Mouse (Mus musculus): ENCODE results near the gene Epb41l3. TPM values are rescaled to one million over a fixed set of nuclear protein-coding genes. Genes with fewer than 3 reads are reported as not detected.

Epb41l3 gene
- polyA plus RNA-seq, 1 experiment from 2014 or later = 53.8 TPM

DNA sequence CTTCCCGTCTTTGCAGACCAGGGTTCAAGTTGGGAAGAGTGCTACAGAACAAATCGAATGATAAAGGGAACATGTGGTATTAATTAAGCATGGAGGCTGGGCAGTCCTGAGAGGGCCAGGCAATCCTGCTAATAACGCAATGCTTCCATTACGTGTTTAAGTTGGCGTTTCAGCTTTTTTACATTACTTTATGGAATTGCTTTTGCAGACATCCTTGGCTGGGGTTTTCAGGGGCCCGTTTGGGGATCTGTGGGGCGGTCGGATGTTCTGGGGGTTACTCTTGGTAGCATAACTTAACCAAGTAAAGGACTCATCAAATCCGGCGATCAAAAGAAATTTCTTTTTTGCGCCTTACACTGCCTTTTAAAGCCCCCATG, 82.3 kb downstream of the Epb41l3 start:
- Histone ChIP-seq H3K4me1 (ENCODE audit: control insufficient read depth, insufficient read depth, low read length) (no peaks in the 10 kb centered on the region), H3K9me3 (replicated peaks; ENCODE audit: control insufficient read depth, low read length) (no peaks in the 10 kb centered on the region), H3K36me3 (ENCODE audit: control insufficient read depth, insufficient read depth, low read length) (no peaks in the 10 kb centered on the region), H3K4me3 (ENCODE audit: low read depth, low read length) (peak overlapping the region; percentile 84), H3K4me2 (ENCODE audit: low read length) (peak overlapping the region; percentile 82), H3K27me3 (replicated peaks; ENCODE audit: control insufficient read depth, insufficient read depth, low read length) (no peaks in the 10 kb centered on the region), H3K9ac (ENCODE audit: low read length) (peak overlapping the region; percentile 87), H3K27ac (ENCODE audit: low read depth, low read length) (no peak overlapping the region)
- no peak for DNase-seq (ENCODE audit: low spot score)
- no peak; the same call in 1 of the 2 replicates for ATAC-seq
- WGBS = 3% methylated on average over 11 of the region's 11 CpGs

DNA sequence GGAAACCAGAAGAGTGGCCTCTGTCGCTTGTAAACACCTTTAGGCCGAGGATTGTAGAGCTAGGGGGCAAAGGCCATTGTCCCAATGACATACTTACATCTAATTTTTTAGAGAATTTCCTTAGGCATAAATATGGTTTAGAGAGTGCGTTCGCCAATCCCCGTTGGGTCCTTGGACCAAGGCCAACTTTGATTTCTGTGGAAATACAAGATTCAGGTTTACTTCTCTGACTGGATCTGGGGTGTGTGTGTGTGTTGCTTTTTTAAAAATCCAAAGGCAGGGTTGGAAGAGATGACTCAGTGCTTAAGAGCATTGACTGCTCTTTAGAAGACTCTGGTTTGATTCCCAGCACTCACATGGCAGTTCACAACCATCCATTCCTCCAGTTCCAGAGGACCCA, 83.2 kb downstream of the Epb41l3 start:
- ATAC-seq = no peak
- H3K9ac ChIP-seq (ENCODE audit: low read length) = no peak overlapping the region
- no peaks in the 10 kb centered on the region for H3K9me3 ChIP-seq (replicated peaks; ENCODE audit: control insufficient read depth, low read length)
- H3K27me3 ChIP-seq (replicated peaks; ENCODE audit: control insufficient read depth, insufficient read depth, low read length) = no peaks in the 10 kb centered on the region
- H3K4me1 ChIP-seq (ENCODE audit: control insufficient read depth, insufficient read depth, low read length) = no peaks in the 10 kb centered on the region
- WGBS = 76% methylated on average over 5 of the region's 5 CpGs
- no peak for DNase-seq (ENCODE audit: low spot score)
- peak overlapping the region; percentile 82; the same call in 1 of the 2 replicates for H3K4me2 ChIP-seq (ENCODE audit: low read length)
- H3K4me3 ChIP-seq (ENCODE audit: low read depth, low read length) = no peak overlapping the region
- no peak overlapping the region for H3K27ac ChIP-seq (ENCODE audit: low read depth, low read length)
- no peaks in the 10 kb centered on the region for H3K36me3 ChIP-seq (ENCODE audit: control insufficient read depth, insufficient read depth, low read length)

DNA sequence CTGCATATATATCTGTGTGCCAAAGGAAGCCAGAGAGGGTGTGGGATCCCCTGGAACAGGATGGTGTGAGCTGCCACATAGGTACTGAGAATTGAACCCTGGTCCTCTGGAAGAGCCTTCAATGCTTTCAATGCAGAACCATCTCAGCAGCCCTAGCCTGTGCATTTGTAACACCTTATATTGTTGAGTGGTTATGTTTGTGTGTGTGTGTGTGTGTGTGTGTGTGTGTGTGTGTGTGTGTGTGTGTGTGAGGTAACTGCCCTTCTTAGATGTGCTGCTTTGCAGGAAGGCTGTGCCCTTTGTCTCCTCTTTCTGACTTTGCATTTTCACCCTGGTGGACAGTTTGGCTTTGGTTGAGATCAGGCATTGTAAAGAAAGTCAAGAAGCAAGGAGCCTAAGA, 87.2 kb downstream of the Epb41l3 start:
- Histone ChIP-seq H3K4me3 (ENCODE audit: low read depth, low read length) (no peak overlapping the region), H3K4me1 (ENCODE audit: control insufficient read depth, insufficient read depth, low read length) (no peaks in the 10 kb centered on the region), H3K9me3 (replicated peaks; ENCODE audit: control insufficient read depth, low read length) (no peaks in the 10 kb centered on the region), H3K4me2 (ENCODE audit: low read length) (no peak overlapping the region), H3K27ac (ENCODE audit: low read depth, low read length) (no peak overlapping the region), H3K9ac (ENCODE audit: low read length) (no peak overlapping the region), H3K27me3 (replicated peaks; ENCODE audit: control insufficient read depth, insufficient read depth, low read length) (no peaks in the 10 kb centered on the region), H3K36me3 (ENCODE audit: control insufficient read depth, insufficient read depth, low read length) (no peaks in the 10 kb centered on the region)
- ATAC-seq = no peak
- no peak for DNase-seq (ENCODE audit: low spot score)

DNA sequence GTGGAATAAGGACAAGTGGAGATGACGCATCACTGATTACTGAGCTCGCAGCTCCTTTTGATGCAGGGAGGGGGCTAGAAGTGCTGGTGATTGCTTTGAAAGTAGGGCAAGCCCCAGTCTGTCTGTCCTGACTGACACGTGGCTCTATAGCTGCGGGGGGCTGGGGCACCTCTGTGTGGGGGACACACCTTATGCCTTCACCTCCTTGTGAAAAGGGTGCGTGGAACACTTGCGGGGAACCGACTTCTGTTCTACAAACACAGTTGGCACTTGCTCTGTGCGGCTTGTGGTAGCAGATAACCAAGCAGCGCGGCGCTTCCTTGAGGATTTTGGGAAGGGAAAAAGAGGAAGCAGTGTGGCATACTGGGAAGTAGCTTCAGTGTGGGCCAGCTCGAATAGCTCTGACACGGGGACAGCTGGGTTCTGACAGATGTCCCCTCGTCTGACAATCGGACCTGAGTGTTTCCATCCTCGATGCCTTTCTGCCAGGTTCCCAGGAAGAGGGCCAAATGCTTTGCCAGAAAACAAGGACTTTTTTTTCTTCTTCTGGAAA, 101.5 kb downstream of the Epb41l3 start:
- ATAC-seq (peak; percentile 38; the same call in 1 of the 2 replicates), DNase-seq (ENCODE audit: low spot score) (peak; percentile 39)
- Histone ChIP-seq H3K4me3 (ENCODE audit: low read depth, low read length) (no peak overlapping the region), H3K4me2 (ENCODE audit: low read length) (no peak overlapping the region), H3K9ac (ENCODE audit: low read length) (no peak overlapping the region), H3K27ac (ENCODE audit: low read depth, low read length) (peak overlapping the region; percentile 44), H3K27me3 (replicated peaks; ENCODE audit: control insufficient read depth, insufficient read depth, low read length) (no peaks in the 10 kb centered on the region), H3K4me1 (ENCODE audit: control insufficient read depth, insufficient read depth, low read length) (peaks cover 22% of the 10 kb centered on the region), H3K9me3 (replicated peaks; ENCODE audit: control insufficient read depth, low read length) (no peaks in the 10 kb centered on the region), H3K36me3 (ENCODE audit: control insufficient read depth, insufficient read depth, low read length) (no peaks in the 10 kb centered on the region)
- WGBS = 78% methylated on average over 16 of the region's 16 CpGs

DNA sequence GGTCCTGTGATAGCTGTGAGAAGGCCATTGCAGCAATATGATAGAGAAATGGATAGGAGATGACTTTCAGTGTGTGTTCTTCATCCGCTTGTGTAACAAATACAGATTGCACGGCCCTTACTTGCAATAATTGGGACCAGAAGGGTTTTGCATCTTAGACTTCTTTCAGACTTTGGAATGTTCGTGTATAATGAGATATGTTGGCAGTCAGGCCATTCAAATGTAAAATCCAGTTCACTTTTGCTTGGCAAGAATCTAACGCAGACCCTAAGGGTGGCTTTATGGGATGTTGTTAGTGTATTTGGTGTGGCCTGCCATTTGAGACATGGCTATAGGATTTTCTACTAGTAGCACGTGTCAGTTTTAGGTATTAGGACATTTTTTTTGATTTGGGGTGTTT, 102.5 kb downstream of the Epb41l3 start:
- 47% methylated on average over 5 of the region's 5 CpGs for WGBS
- Histone ChIP-seq H3K27ac (ENCODE audit: low read depth, low read length) (peak overlapping the region; percentile 17; the same call in 1 of the 2 replicates), H3K9me3 (replicated peaks; ENCODE audit: control insufficient read depth, low read length) (no peaks in the 10 kb centered on the region), H3K4me2 (ENCODE audit: low read length) (no peak overlapping the region), H3K4me3 (ENCODE audit: low read depth, low read length) (no peak overlapping the region), H3K4me1 (ENCODE audit: control insufficient read depth, insufficient read depth, low read length) (peaks cover 22% of the 10 kb centered on the region), H3K27me3 (replicated peaks; ENCODE audit: control insufficient read depth, insufficient read depth, low read length) (no peaks in the 10 kb centered on the region), H3K9ac (ENCODE audit: low read length) (no peak overlapping the region), H3K36me3 (ENCODE audit: control insufficient read depth, insufficient read depth, low read length) (no peaks in the 10 kb centered on the region)
- DNase-seq (ENCODE audit: low spot score) (peak; percentile 36), ATAC-seq (no peak)

DNA sequence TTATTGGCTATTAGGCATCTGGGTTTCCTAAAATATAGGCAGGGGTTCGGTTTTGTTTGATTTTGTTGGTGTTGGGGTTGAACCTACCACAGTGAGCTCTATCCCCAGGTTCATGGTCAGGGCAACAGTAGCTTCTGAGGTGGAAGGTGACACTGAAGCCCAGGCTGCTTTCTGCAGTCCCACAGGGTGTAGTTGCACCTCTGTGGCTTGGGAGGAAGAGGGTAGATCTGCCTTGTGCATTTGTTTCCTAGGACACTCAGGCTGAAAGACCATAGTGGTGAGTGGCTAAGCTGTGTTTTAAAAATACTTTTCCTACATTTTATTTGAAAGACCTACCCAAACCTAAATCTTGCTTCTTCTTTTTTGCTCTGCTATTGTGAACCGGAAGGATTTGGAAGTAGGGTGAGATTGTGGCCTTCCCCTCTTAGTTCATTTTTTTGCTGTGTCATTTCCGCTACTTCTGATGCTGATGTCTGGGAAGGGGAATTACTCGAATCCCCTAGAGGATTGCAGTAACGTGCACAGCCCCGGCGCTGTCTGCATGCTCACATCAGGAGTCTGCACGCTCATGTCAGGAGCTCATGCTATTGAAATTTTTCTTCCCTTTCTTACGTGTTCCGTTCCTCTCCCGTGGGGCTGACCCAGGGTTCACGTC, 105.5 kb downstream of the Epb41l3 start:
- Histone ChIP-seq H3K36me3 (ENCODE audit: control insufficient read depth, insufficient read depth, low read length) (no peaks in the 10 kb centered on the region), H3K4me1 (ENCODE audit: control insufficient read depth, insufficient read depth, low read length) (peaks cover 22% of the 10 kb centered on the region), H3K27me3 (replicated peaks; ENCODE audit: control insufficient read depth, insufficient read depth, low read length) (no peaks in the 10 kb centered on the region), H3K9ac (ENCODE audit: low read length) (peak overlapping the region; percentile 14; the same call in 1 of the 2 replicates), H3K27ac (ENCODE audit: low read depth, low read length) (peak overlapping the region; percentile 46; the same call in 1 of the 2 replicates), H3K9me3 (replicated peaks; ENCODE audit: control insufficient read depth, low read length) (no peaks in the 10 kb centered on the region), H3K4me2 (ENCODE audit: low read length) (peak overlapping the region; percentile 30; the same call in 1 of the 2 replicates), H3K4me3 (ENCODE audit: low read depth, low read length) (no peak overlapping the region)
- peak; percentile 72 for DNase-seq (ENCODE audit: low spot score)
- 31% methylated on average over 12 of the region's 12 CpGs for WGBS
- ATAC-seq = peak; percentile 68

DNA sequence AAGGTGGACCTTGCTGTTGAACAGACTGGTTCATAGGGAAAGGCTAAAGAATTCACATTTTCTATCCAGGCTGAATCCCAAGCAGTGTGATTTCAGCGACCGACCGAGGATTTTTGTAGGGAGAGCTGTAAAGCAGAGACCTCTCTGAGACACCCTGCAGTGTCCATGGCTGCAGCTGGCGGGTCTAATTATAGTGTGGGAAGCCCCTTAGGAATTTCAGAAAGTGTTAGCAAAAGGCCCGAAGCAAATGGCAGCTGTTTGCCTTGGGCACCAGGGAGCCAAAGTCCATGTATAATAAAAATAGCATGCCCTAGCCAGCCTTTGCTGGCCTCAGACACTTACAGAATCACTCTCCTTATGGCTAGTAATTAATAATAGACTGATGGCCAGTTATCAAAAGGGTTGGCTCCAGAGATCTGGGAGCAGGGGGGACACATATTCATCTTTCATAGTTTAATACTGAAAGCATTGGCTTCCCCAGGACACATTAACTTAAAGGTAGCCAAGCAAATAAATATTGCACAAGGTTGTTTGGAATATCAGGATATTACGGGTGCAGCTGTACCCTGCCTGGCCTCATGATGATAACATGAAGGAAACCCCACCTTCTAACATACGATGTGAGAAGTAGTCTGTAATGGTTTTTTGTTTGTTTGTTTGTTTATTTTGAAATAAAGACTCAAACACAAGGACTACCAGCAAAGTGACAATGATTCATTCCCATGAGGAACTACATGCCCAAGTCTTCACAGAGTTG, 106.3 kb downstream of the Epb41l3 start:
- Histone ChIP-seq H3K4me2 (ENCODE audit: low read length) (peak overlapping the region; percentile 30; the same call in 1 of the 2 replicates), H3K27ac (ENCODE audit: low read depth, low read length) (peak overlapping the region; percentile 46; the same call in 1 of the 2 replicates), H3K36me3 (ENCODE audit: control insufficient read depth, insufficient read depth, low read length) (no peaks in the 10 kb centered on the region), H3K9me3 (replicated peaks; ENCODE audit: control insufficient read depth, low read length) (no peaks in the 10 kb centered on the region), H3K27me3 (replicated peaks; ENCODE audit: control insufficient read depth, insufficient read depth, low read length) (no peaks in the 10 kb centered on the region), H3K4me1 (ENCODE audit: control insufficient read depth, insufficient read depth, low read length) (peaks cover 22% of the 10 kb centered on the region), H3K9ac (ENCODE audit: low read length) (peak overlapping the region; percentile 14; the same call in 1 of the 2 replicates), H3K4me3 (ENCODE audit: low read depth, low read length) (no peak overlapping the region)
- 32% methylated on average over 7 of the region's 7 CpGs for WGBS
- peak; percentile 53 for ATAC-seq
- peak; percentile 45 for DNase-seq (ENCODE audit: low spot score)

DNA sequence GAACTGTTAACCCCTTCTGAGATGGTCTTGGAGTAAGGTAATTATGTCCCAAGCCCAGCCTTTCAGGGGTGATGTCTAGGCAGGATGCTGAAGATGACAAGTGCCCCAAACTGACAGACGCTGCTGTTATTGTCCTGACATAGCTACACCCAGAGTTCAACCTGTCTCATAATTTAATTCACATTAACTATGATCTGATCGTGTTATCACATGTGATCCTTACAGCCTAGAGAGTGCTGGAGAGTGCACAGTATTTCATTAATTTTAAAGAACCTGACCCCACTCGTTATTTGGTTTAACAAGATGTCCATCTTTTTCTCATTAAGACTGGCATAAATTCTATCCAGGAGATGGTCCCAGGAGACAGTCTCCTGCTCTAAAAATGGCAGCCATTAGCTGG, 112.3 kb downstream of the Epb41l3 start:
- ATAC-seq (no peak), DNase-seq (ENCODE audit: low spot score) (no peak)
- H3K4me1 ChIP-seq (ENCODE audit: control insufficient read depth, insufficient read depth, low read length) = no peaks in the 10 kb centered on the region
- no peak overlapping the region for H3K27ac ChIP-seq (ENCODE audit: low read depth, low read length)
- no peak overlapping the region for H3K9ac ChIP-seq (ENCODE audit: low read length)
- 77% methylated on average over 3 of the region's 3 CpGs for WGBS
- H3K4me2 ChIP-seq (ENCODE audit: low read length) = no peak overlapping the region
- H3K36me3 ChIP-seq (ENCODE audit: control insufficient read depth, insufficient read depth, low read length) = no peaks in the 10 kb centered on the region
- H3K27me3 ChIP-seq (replicated peaks; ENCODE audit: control insufficient read depth, insufficient read depth, low read length) = no peaks in the 10 kb centered on the region
- no peak overlapping the region for H3K4me3 ChIP-seq (ENCODE audit: low read depth, low read length)
- H3K9me3 ChIP-seq (replicated peaks; ENCODE audit: control insufficient read depth, low read length) = no peaks in the 10 kb centered on the region

Data from forebrain, embryonic 14.5 days (tissue).